Mouse (Mus musculus): ENCODE data around the gene Slc7a7. TPM values are rescaled to one million over a fixed set of nuclear protein-coding genes. Genes with fewer than 3 reads are reported as not detected.

The Slc7a7 gene
- polyA plus RNA-seq, 2 experiments = 4.5 to 7.4 TPM

DNA sequence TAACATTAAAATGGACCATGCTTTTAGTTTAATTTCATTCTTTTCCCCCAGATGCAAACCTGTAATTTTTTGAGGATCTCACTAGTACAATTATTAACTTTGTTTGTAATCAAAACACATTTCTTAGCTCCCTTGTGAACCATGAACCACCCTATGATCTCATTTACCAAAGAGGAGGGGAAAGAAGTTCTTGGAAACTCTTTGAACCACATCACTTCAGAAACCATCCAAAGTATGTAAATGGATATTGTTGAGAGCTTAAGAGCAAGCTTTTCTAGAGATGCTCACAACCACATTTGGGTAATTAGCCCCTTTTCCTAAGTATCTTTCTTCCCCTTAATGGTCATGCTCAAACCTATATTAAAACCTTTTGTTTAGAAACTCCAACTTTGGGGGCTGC is 23.3 kb downstream of the Slc7a7 start:
- Histone ChIP-seq H3K27ac (replicated peaks; ENCODE audit: low read depth, low read length) (no peak overlapping the region), H3K9me3 (ENCODE audit: control insufficient read depth, low read length) (no peaks in the 10 kb centered on the region), H3K4me2 (replicated peaks; ENCODE audit: low read depth, low read length, severe bottlenecking) (no peak overlapping the region), H3K4me3 (replicated peaks; ENCODE audit: low read length) (no peak overlapping the region), H3K36me3 (ENCODE audit: control insufficient read depth, insufficient read depth, low read length) (no peaks in the 10 kb centered on the region), H3K9ac (ENCODE audit: low read depth, low read length, severe bottlenecking) (no peak overlapping the region), H3K27me3 (ENCODE audit: control insufficient read depth, insufficient read depth, low read length) (no peaks in the 10 kb centered on the region), H3K4me1 (ENCODE audit: control insufficient read depth, insufficient read depth, low read length) (no peaks in the 10 kb centered on the region)
- ATAC-seq (ENCODE audit: low FRiP score, low read depth) (no peak), DNase-seq (ENCODE audit: low spot score) (no peak)
- no peak for TF ChIP-seq POLR2A (IDR thresholded peaks at IDR 0.05; ENCODE audit: borderline replicate concordance, extremely low read depth, insufficient read depth, insufficient read length)

DNA sequence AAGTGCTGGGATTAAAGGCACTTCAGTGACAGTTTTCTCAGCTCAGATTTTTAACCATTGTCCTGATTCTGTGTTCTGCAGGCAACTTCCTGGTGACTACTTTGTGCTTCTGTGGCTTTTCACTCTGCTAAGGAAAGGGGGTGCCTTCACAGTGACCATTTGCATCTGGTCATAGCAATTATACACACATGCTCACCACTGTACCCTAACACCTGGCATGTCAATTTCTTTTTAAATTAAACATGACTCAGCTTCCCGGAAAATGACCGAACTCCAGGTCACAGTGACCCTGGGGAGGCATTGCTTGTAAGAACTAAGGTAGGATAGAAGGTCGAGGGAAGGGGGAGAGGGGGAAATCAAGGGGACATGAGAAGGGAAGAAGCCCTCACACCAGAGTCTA is 23.8 kb downstream of the Slc7a7 start:
- WGBS = 68% methylated on average over 3 of the region's 3 CpGs
- Histone ChIP-seq H3K4me3 (replicated peaks; ENCODE audit: low read length) (no peak overlapping the region), H3K36me3 (ENCODE audit: control insufficient read depth, insufficient read depth, low read length) (no peaks in the 10 kb centered on the region), H3K9ac (ENCODE audit: low read depth, low read length, severe bottlenecking) (no peak overlapping the region), H3K27ac (replicated peaks; ENCODE audit: low read depth, low read length) (no peak overlapping the region), H3K27me3 (ENCODE audit: control insufficient read depth, insufficient read depth, low read length) (no peaks in the 10 kb centered on the region), H3K4me2 (replicated peaks; ENCODE audit: low read depth, low read length, severe bottlenecking) (no peak overlapping the region), H3K9me3 (ENCODE audit: control insufficient read depth, low read length) (no peaks in the 10 kb centered on the region), H3K4me1 (ENCODE audit: control insufficient read depth, insufficient read depth, low read length) (no peaks in the 10 kb centered on the region)
- ATAC-seq (ENCODE audit: low FRiP score, low read depth) = no peak
- TF ChIP-seq POLR2A (IDR thresholded peaks at IDR 0.05; ENCODE audit: borderline replicate concordance, extremely low read depth, insufficient read depth, insufficient read length) = no peak
- DNase-seq (ENCODE audit: low spot score) = no peak

DNA sequence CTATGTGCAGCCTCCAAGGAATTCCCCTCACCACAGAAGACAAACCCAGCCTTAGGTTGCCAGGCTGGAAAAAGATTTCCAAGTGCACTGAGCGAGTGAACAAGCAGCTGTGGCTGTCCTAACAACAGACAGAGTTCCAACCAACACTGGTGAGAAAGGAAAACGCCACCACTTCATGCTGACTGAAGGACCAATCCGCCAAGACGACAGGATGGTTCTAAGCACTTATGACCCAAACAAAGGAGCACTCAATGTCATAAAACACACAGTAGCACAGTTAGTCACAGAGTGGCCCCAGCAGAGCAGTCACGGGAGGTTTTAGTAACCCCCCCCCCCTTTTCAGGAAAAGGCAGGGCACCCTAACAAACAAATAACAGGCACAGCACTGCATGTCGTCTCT is 26.7 kb downstream of the Slc7a7 start:
- Histone ChIP-seq H3K9ac (ENCODE audit: low read depth, low read length, severe bottlenecking) (no peak overlapping the region), H3K27me3 (ENCODE audit: control insufficient read depth, insufficient read depth, low read length) (no peaks in the 10 kb centered on the region), H3K36me3 (ENCODE audit: control insufficient read depth, insufficient read depth, low read length) (no peaks in the 10 kb centered on the region), H3K9me3 (ENCODE audit: control insufficient read depth, low read length) (no peaks in the 10 kb centered on the region), H3K4me3 (replicated peaks; ENCODE audit: low read length) (no peak overlapping the region), H3K4me1 (ENCODE audit: control insufficient read depth, insufficient read depth, low read length) (no peaks in the 10 kb centered on the region), H3K27ac (replicated peaks; ENCODE audit: low read depth, low read length) (no peak overlapping the region), H3K4me2 (replicated peaks; ENCODE audit: low read depth, low read length, severe bottlenecking) (no peak overlapping the region)
- WGBS = 44% methylated on average over 6 of the region's 6 CpGs
- no peak for DNase-seq (ENCODE audit: low spot score)
- TF ChIP-seq POLR2A (IDR thresholded peaks at IDR 0.05; ENCODE audit: borderline replicate concordance, extremely low read depth, insufficient read depth, insufficient read length) = no peak
- no peak for ATAC-seq (ENCODE audit: low FRiP score, low read depth)

DNA sequence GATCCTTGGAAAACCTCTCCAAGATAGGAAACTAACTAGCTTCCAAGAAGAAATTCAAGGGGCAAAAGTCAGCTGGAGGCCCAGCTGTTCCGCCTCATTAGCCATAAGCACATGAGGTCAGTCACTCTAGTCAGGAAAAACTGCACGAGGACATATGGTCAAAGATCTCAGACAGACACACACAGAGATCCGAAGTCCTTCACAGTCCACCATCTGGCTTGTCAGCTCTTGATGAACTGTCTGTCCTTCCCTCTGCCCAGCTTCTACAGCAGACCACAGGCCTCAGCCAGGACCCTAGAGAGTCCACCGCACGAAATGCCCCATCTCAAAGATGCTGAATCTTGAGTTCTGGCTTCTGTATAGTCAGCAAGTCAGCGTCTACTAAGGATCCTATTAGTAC is 30.0 kb downstream of the Slc7a7 start:
- Histone ChIP-seq H3K27me3 (ENCODE audit: control insufficient read depth, insufficient read depth, low read length) (no peaks in the 10 kb centered on the region), H3K4me2 (replicated peaks; ENCODE audit: low read depth, low read length, severe bottlenecking) (no peak overlapping the region), H3K4me1 (ENCODE audit: control insufficient read depth, insufficient read depth, low read length) (peaks cover 3% of the 10 kb centered on the region; the same call in 1 of the 2 replicates), H3K9ac (ENCODE audit: low read depth, low read length, severe bottlenecking) (no peak overlapping the region), H3K4me3 (replicated peaks; ENCODE audit: low read length) (no peak overlapping the region), H3K36me3 (ENCODE audit: control insufficient read depth, insufficient read depth, low read length) (no peaks in the 10 kb centered on the region), H3K27ac (replicated peaks; ENCODE audit: low read depth, low read length) (no peak overlapping the region), H3K9me3 (ENCODE audit: control insufficient read depth, low read length) (no peaks in the 10 kb centered on the region)
- no peak for TF ChIP-seq POLR2A (IDR thresholded peaks at IDR 0.05; ENCODE audit: borderline replicate concordance, extremely low read depth, insufficient read depth, insufficient read length)
- WGBS = 76% methylated on average over 6 of the region's 6 CpGs
- DNase-seq (ENCODE audit: low spot score) (no peak), ATAC-seq (ENCODE audit: low FRiP score, low read depth) (no peak)

DNA sequence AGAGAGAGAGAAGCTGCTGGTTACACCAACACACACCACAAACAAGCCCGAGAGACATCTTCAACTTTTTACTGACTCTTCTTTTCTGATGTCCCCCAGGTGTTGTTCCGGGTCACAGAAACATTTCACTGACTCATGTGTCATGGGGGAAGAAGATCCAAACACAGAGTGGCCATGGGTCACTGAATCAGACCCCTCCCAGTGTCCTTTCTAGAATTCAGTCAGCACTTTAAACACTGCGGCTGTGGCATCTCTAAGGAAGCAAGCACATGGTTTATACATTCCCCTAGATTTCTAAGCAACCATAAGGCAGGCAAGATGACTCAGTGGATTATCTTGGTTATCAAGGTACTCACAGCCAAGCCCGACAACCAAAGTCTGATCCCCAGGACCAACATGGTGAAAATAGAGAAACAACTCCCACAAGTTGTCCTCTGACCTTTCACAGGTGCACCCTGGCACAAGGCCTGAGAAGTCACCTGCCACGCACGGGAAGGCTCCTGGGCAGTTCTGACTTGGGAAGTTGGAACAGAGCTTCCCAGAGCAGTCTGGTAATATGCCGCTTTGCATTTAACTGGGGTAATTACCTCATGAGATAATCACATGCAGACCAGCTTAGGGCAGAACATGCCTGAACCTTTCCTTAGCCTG is 31.5 kb downstream of the Slc7a7 start:
- Histone ChIP-seq H3K27me3 (ENCODE audit: control insufficient read depth, insufficient read depth, low read length) (no peaks in the 10 kb centered on the region), H3K36me3 (ENCODE audit: control insufficient read depth, insufficient read depth, low read length) (no peaks in the 10 kb centered on the region), H3K4me1 (ENCODE audit: control insufficient read depth, insufficient read depth, low read length) (peaks cover 3% of the 10 kb centered on the region; the same call in 1 of the 2 replicates), H3K4me2 (replicated peaks; ENCODE audit: low read depth, low read length, severe bottlenecking) (no peak overlapping the region), H3K4me3 (replicated peaks; ENCODE audit: low read length) (no peak overlapping the region), H3K27ac (replicated peaks; ENCODE audit: low read depth, low read length) (no peak overlapping the region), H3K9me3 (ENCODE audit: control insufficient read depth, low read length) (no peaks in the 10 kb centered on the region), H3K9ac (ENCODE audit: low read depth, low read length, severe bottlenecking) (no peak overlapping the region)
- no peak for DNase-seq (ENCODE audit: low spot score)
- TF ChIP-seq POLR2A (IDR thresholded peaks at IDR 0.05; ENCODE audit: borderline replicate concordance, extremely low read depth, insufficient read depth, insufficient read length) = no peak
- WGBS = 71% methylated on average over 7 of the region's 7 CpGs
- ATAC-seq (ENCODE audit: low FRiP score, low read depth) = no peak
